Comparison of ENCODE assay signal across 14 mouse cellular contexts in the genomic region with DNA sequence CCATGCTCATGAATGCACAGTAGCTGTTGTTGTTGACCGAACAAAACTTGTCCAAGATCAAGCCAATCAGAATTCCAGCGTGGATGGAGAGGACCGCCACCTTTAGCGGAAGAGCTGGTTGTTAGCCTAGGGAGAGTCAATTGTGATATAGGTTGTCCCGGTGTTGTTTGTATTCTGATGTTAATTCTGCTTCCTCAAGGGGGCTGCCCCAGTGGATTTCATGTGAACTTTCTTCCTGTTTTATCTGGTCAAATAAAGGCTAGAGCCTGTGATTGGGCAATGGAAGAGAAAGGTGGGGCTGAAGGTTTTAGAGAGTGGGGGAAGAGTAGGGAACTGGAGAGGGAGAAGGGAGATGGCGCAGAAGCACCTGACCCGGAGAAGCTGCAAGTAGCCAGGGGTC.
"Had no signal": no experiment of that assay in that cellular context is flagged by ENCODE, and none has a peak within 500 bp of the region (broad histone marks: within the 10 kb centered on the region; RNA-seq: fewer than 3 reads in every experiment).

No protein-coding gene starts in this region.

- H3K9ac ChIP-seq: limb, embryonic 15.5 days; liver, embryonic 12.5 days; lung, embryonic 14.5 days; midbrain, embryonic 13.5 days; neural tube, embryonic 15.5 days had no signal

- H3K36me3 ChIP-seq: limb, embryonic 15.5 days; liver, embryonic 12.5 days; midbrain, embryonic 13.5 days; neural tube, embryonic 15.5 days had no signal

- H3K27me3 ChIP-seq: limb, embryonic 15.5 days; liver, embryonic 12.5 days; midbrain, embryonic 13.5 days; neural tube, embryonic 15.5 days had no signal

- H3K4me3 ChIP-seq: left cerebral cortex, adult 2 months; limb, embryonic 15.5 days; liver, embryonic 12.5 days; midbrain, embryonic 13.5 days; myocyte; neural tube, embryonic 15.5 days had no signal

- H3K9me3 ChIP-seq: limb, embryonic 15.5 days; liver, embryonic 12.5 days; midbrain, embryonic 13.5 days; neural tube, embryonic 15.5 days had no signal

- DNase-seq: kidney, adult 8-10 months; lung, embryonic 14.5 days; lung, postnatal 10 days; right cerebral cortex, postnatal 4 days; spleen, adult 18-20 months; thymus, adult 2 months; thymus, postnatal 25 days had no signal

- ATAC-seq: liver, embryonic 12.5 days; midbrain, embryonic 13.5 days had no signal

- H3K27ac ChIP-seq: left cerebral cortex, adult 2 months; limb, embryonic 15.5 days; liver, embryonic 12.5 days; macrophage; midbrain, embryonic 13.5 days; neural tube, embryonic 15.5 days had no signal

- H3K4me1 ChIP-seq: liver, embryonic 12.5 days had no signal

- H3K4me2 ChIP-seq: limb, embryonic 15.5 days; liver, embryonic 12.5 days; lung, embryonic 14.5 days; midbrain, embryonic 13.5 days; neural tube, embryonic 15.5 days had no signal
